Mouse (Mus musculus) small intestine, adult 2 months (tissue): ENCODE data around the gene Hist1h3g. TPM values are rescaled to one million over a fixed set of nuclear protein-coding genes. Genes with fewer than 3 reads are reported as not detected.
"Not testable (repeated sequence)": the region's sequence is repeated elsewhere in the genome, so short reads cannot be mapped to it uniquely, and the experiment has no call there.

Experiments
- H3K27ac ChIP-seq: fragments of 200-500 bp; 2 replicates; pipeline ENCODE4 v1.5.1; 2012; ENCODE audit warnings: low read depth, low read length, control low read depth, inconsistent platforms; ENCODE audit not compliant: insufficient read depth
- H3K27me3 ChIP-seq: fragments of 200-500 bp; 2 replicates; pipeline ENCODE4 v1.6.1; 2012; ENCODE audit warnings: mild to moderate bottlenecking, moderate library complexity, low read length, inconsistent platforms; ENCODE audit not compliant: control insufficient read depth, insufficient read depth
- H3K36me3 ChIP-seq: fragments of 200-500 bp; 2 replicates; pipeline ENCODE4 v1.6.1; 2012; ENCODE audit warnings: mild to moderate bottlenecking, low read length, control low read depth, inconsistent platforms; ENCODE audit not compliant: control insufficient read depth, insufficient read depth
- H3K4me1 ChIP-seq: fragments of 200-500 bp; 2 replicates; pipeline ENCODE4 v1.6.1; 2012; ENCODE audit warnings: low read length, inconsistent platforms, mixed read lengths; ENCODE audit not compliant: control insufficient read depth, insufficient read depth, insufficient read length
- H3K4me3 ChIP-seq: fragments of 200-500 bp; 2 replicates; pipeline ENCODE4 v1.5.1; 2012; ENCODE audit warnings: low read depth, mild to moderate bottlenecking, control low read depth, inconsistent platforms, low read length, moderate library complexity
- CTCF ChIP-seq: fragments of 200-500 bp; IDR thresholded peaks from 2 replicates; pipeline ENCODE4 v1.5.1; 2012; ENCODE audit warnings: low read depth, mild to moderate bottlenecking, control low read depth, inconsistent platforms, low read length, moderate library complexity, mixed read lengths; ENCODE audit not compliant: insufficient replicate concordance, insufficient read length; ENCODE audit errors: extremely low read depth
- POLR2A ChIP-seq: fragments of 200-500 bp; IDR thresholded peaks from 2 replicates; pipeline ENCODE4 v1.6.1; 2012; ENCODE audit warnings: low read depth, mild to moderate bottlenecking, control low read depth, inconsistent platforms, low read length, moderate library complexity
- WGBS: fragments of 180-500 bp; shearing (Covaris S2); methylation state at CpG from one replicate; pipeline ENCODE4 v1.1.7; 2018; 5-methylcytosine and 5-hydroxymethylcytosine counted together
- polyA plus RNA-seq: library from polyadenylated mRNA; depleted of rRNA; stranded (reverse); fragments of >200 nt; gene quantifications from 2 replicates; pipeline ENCODE4 v1.2.3, GENCODE M21; 2012

Gene Hist1h3g
- polyA plus RNA-seq, 1 experiment: 65.8 TPM

DNA sequence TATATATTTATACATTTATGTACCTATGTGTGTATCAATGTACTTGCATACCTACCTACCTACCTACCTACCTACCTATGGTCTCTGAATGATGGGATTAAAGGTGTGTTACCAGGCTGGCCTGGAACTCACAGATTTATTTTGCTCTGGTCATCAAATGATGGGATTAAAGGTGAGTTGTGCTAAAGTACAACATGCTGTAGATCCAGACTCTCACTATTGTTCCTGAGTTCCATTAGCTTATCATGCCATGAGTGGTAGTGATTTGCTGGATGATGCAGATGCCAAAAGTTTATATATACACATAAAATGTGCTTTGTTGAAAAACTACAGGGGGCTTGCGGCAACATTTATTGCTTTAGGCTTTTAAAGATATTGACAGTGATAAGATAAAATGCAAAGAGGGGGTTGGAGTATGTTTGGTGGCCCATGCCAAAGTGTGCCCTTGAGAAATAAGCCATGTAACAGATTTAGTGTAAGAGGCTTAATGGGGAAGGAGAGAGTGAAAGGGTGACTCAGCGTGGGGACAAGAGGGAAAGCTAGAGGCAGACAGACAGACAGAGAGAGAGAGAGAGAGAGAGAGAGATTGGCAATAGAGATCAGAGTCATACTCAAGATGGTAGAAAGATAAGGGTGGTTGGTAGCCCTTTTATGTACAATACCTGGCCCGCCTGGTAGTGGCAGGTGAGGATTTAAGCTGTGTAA is 1.9 kb downstream of the Hist1h3g start:
- no peaks in the 10 kb centered on the region for H3K36me3 ChIP-seq
- H3K4me3 ChIP-seq: no peak overlapping the region
- H3K4me1 ChIP-seq: peaks cover 7% of the 10 kb centered on the region; the same call in 1 of the 2 replicates
- TF ChIP-seq CTCF (no peak), POLR2A (no peak)
- H3K27me3 ChIP-seq: no peaks in the 10 kb centered on the region
- H3K27ac ChIP-seq: no peak overlapping the region
- WGBS: 54% methylated on average over 3 of the region's 3 CpGs

DNA sequence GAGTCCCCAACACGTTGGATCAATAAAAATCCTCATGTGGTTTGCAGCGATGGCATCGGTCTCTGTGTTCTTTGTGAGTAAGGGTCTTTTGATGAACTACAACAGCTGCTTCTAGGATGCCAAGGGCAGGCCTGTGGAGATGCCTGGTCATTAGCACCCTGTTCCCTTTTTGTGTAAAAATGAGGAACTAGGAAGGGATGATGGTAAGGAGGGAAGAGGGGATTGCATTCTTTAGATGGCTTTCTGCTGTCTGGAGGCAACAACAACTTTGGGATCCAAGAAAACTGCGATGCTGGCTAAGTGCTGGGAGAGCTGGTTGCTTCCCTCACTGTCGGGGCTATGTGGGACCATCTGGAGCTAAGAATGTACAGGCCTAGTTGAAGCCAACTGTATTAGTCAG is 3.0 kb downstream of the Hist1h3g start:
- TF ChIP-seq CTCF: no peak
- H3K27me3 ChIP-seq: no peaks in the 10 kb centered on the region
- H3K4me1 ChIP-seq: peaks cover 7% of the 10 kb centered on the region; the same call in 1 of the 2 replicates
- no peak overlapping the region for H3K27ac ChIP-seq
- no peaks in the 10 kb centered on the region for H3K36me3 ChIP-seq
- no peak overlapping the region for H3K4me3 ChIP-seq
- 84% methylated on average over 5 of the region's 5 CpGs for WGBS

DNA sequence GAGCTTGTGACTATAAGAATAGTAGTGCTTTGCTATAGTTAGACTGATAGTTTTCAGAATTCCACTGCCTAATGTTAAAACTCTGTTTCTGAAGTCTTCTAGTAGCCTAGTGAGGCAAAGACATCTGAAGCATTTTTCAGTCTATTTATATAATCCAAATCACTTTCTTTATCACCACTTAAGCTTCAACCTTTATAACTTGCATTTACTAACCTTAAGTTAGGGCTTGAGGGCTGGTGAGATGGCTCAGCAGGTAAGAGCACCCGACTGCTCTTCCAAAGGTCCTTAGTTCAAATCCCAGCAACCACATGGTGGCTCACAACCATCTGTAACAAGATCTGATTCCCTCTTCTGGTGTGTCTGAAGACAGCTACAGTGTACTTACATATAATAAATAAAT is 4.6 kb downstream of the Hist1h3g start:
- not testable (repeated sequence) for H3K4me1 ChIP-seq, H3K27me3 ChIP-seq, H3K27ac ChIP-seq, H3K36me3 ChIP-seq, H3K4me3 ChIP-seq
- WGBS: 76% methylated on average over 1 of the region's 1 CpGs

DNA sequence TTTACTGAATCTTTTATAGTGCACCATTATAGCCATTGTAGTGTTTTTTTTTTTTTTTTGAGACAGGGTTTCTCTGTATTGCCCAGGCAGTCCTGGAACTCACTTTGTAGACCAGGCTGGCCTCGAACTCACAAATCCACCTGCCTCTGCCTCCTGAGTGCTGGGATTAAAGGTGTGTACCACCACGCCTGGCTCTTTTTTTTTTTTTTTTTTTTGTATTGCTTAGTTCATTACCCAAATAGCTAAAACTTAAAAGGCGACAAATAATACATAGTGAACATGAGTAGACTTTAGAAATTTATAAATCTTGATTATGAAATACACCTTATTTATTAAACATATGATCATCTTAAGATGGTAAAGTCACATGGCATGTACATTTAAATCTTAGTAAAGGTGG is 6.3 kb downstream of the Hist1h3g start:
- WGBS: 83% methylated on average over 3 of the region's 3 CpGs
- Histone ChIP-seq H3K4me1 (peaks cover 3% of the 10 kb centered on the region; the same call in 1 of the 2 replicates), H3K27ac (no peak overlapping the region), H3K4me3 (no peak overlapping the region), H3K27me3 (no peaks in the 10 kb centered on the region), H3K36me3 (no peaks in the 10 kb centered on the region)
- TF ChIP-seq POLR2A (no peak), CTCF (no peak)

DNA sequence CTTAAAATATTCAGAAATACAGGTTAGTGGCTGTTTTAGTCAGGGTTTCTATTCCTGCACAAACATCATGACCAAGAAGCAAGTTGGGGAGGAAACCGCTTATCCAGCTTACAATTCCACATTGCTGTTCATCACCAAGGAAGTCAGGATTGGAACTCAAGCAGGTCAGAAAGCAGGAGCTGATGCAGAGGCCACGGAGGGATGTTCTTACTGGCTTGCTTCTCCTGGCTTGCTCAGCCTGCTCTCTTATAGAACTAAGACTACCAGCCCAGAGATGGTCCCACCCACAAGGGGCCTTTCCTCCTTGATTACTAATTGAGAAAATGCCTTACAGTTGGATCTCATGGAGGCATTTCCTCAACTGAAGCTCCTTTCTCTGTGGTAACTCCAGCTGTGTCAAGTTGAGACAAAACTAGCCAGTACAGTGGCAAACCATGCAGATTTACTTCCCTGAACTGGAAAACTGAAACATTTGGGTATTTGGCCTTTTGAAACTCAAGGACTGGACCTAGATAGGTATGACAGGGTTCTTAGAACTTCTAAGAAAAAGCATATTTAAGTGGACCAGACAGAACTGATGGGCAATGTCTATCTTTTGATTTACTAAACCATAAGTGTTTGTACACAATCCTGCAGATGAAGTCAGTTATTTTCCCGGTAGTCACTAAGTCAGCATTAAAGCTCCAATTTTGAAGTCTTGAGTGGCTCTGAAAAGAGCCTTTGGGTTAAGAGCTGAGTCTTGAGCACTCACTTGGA is 7.2 kb downstream of the Hist1h3g start:
- Histone ChIP-seq H3K4me3 (peak overlapping the region; percentile 92), H3K27ac (peak overlapping the region; percentile 92)
- H3K4me1 ChIP-seq, H3K27me3 ChIP-seq, H3K36me3 ChIP-seq: not testable (repeated sequence)
- whole genome bisulfite sequencing: 14% methylated on average over 3 of the region's 3 CpGs

DNA sequence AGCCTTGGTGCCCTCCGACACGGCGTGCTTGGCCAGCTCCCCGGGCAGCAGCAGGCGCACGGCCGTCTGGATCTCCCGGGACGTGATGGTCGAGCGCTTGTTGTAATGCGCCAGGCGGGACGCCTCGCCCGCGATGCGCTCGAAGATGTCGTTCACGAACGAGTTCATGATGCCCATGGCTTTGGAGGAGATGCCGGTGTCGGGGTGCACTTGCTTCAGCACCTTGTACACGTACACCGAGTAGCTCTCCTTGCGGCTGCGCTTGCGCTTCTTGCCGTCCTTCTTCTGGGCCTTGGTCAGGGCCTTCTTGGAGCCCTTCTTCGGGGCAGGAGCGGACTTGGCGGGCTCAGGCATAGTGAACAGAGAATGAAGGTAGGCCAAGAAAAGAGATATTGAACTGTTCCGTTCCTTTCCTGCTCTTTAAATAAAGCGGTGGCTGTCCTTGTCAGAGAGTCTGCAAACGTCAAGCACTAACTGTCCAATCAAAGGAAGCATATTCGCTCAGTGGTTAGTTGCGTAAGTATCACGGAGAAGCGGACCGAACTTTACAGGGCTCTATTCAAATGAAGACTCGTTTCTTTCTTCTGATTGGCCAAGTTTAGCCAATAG is 7.9 kb downstream of the Hist1h3g start, which contains the start of gene Hist1h2bh:
Gene Hist1h2bh, minus strand, starts transcription at position 394 of the 609 bp plus-strand sequence.
- WGBS: under 1% methylated on average over 36 of the region's 42 CpGs
- H3K27me3 ChIP-seq, H3K4me1 ChIP-seq, H3K36me3 ChIP-seq: not testable (repeated sequence)
- Histone ChIP-seq H3K4me3 (peak within 1 kb of the TSS; percentile 92), H3K27ac (peak within 1 kb of the TSS; percentile 92)
- peak; percentile 53; the same call in 1 of the 2 replicates for TF ChIP-seq POLR2A

DNA sequence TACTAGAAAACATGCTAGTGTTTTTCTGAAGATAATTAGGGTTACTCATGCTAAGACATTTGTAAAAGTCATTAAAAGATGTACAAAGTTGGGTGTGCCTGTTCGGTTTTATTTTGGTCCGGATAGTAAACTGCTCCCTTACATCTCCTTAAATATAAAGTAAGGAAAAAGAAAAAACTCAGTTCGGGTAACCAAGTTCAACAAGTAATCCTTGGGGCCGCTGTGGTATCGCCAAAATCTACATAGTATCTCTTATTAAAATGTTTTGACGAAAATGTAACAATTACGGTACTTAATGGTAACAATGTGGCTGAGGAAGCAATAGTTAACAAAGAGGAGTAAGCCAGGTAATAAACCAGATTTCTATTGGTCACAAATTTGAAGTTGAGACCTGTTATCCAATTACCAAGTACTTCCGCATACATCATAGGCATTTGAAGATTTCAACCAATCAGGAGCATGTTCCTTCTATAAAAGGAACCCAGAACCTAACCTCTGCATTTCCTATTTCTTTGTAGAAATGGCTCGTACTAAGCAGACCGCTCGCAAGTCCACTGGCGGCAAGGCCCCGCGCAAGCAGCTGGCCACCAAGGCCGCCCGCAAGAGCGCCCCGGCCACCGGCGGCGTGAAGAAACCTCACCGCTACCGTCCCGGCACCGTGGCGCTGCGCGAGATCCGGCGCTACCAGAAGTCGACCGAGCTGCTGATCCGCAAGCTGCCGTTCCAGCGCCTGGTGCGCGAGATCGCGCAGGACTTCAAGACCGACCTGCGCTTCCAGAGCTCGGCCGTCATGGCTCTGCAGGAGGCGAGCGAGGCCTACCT is 9.0 kb downstream of the Hist1h3g start, which contains the start of gene Hist1h3f:
Gene Hist1h3f, plus strand, starts transcription at position 88 of the 822 bp plus-strand sequence.
- Histone ChIP-seq H3K27ac (peak within 1 kb of the TSS; percentile 92), H3K36me3 (no peaks in the 10 kb centered on the region), H3K4me1 (peaks cover 2% of the 10 kb centered on the region; the same call in 1 of the 2 replicates), H3K27me3 (no peaks in the 10 kb centered on the region), H3K4me3 (peak within 1 kb of the TSS; percentile 95)
- TF ChIP-seq POLR2A: peak; percentile 90
- no peak for TF ChIP-seq CTCF
- WGBS: under 1% methylated on average over 30 of the region's 45 CpGs

DNA sequence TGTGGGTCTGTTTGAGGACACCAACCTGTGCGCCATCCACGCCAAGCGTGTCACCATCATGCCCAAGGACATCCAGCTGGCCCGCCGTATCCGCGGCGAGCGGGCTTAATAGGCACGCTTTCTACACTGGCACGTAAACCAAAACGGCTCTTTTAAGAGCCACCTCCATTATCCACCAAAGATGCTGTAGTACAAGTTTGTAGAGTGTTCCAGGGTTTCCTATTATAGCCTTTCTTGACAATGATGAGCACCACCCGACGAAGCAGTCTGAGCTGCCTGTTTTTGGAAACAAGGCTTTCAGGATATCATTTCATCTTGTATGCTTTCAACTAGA is 9.5 kb downstream of the Hist1h3g start:
- Histone ChIP-seq H3K4me3 (peak overlapping the region; percentile 95), H3K27ac (peak overlapping the region; percentile 89)
- H3K4me1 ChIP-seq, H3K36me3 ChIP-seq, H3K27me3 ChIP-seq: not testable (repeated sequence)
- 0% methylated on average over 13 of the region's 14 CpGs for WGBS
